Mouse (Mus musculus) heart, embryonic 13.5 days (tissue): ENCODE data around the gene Wfdc12. TPM values are rescaled to one million over a fixed set of nuclear protein-coding genes. Genes with fewer than 3 reads are reported as not detected.

Experiments
- ATAC-seq: fragments of 200-750 bp; cut with Nextera tagmentation; 2 replicates; pipeline ENCODE4 v1.8.0; 2017; ENCODE audit warnings: moderate TSS enrichment; ENCODE audit not compliant: insufficient number of reproducible peaks, low FRiP score, low TSS enrichment; ENCODE audit errors: extremely low read depth
- H3K27ac ChIP-seq: fragments of 300-500 bp; sonication (generic); replicated peaks from 2 replicates; pipeline ENCODE4 v1.5.1; 2015; ENCODE audit warnings: moderate library complexity, mild to moderate bottlenecking, inconsistent platforms
- H3K27me3 ChIP-seq: fragments of 300-500 bp; sonication (generic); replicated peaks from 2 replicates; pipeline ENCODE4 v1.6.1; 2015; ENCODE audit warnings: mild to moderate bottlenecking, inconsistent platforms
- H3K36me3 ChIP-seq: fragments of 300-500 bp; sonication (generic); 2 replicates; pipeline ENCODE4 v1.6.1; 2015; ENCODE audit warnings: mild to moderate bottlenecking, inconsistent platforms
- H3K4me1 ChIP-seq: fragments of 300-500 bp; sonication (generic); 2 replicates; pipeline ENCODE4 v1.6.1; 2015; ENCODE audit warnings: inconsistent platforms
- H3K4me2 ChIP-seq: fragments of 300-500 bp; sonication (generic); 2 replicates; pipeline ENCODE4 v1.6.1; 2015; ENCODE audit warnings: inconsistent platforms, mild to moderate bottlenecking, moderate library complexity
- H3K4me3 ChIP-seq: fragments of 300-500 bp; sonication (generic); 2 replicates; pipeline ENCODE4 v1.5.1; 2015; ENCODE audit warnings: moderate library complexity, mild to moderate bottlenecking, inconsistent platforms
- H3K9ac ChIP-seq: fragments of 300-500 bp; sonication (generic); 2 replicates; pipeline ENCODE4 v1.6.1; 2015; ENCODE audit warnings: inconsistent platforms, mild to moderate bottlenecking, moderate library complexity
- H3K9me3 ChIP-seq: fragments of 300-500 bp; sonication (generic); 2 replicates; pipeline ENCODE4 v1.6.1; 2016; ENCODE audit warnings: inconsistent platforms
- WGBS: fragments of 180-500 bp; shearing (Covaris S2); methylation state at CpG from one replicate; pipeline ENCODE4 v1.1.7; 2015; ENCODE audit warnings: mixed read lengths; 5-methylcytosine and 5-hydroxymethylcytosine counted together
- polyA plus RNA-seq: library from polyadenylated mRNA; unstranded; fragments of >200 nt; fragmentation: Nextera tagmentation; extraction: Ambion mirVana; gene quantifications from 2 replicates; pipeline ENCODE4 v1.2.1, GENCODE M21; 2015

Wfdc12 gene
- polyA plus RNA-seq, 1 experiment from 2014 or later, result not detected

DNA sequence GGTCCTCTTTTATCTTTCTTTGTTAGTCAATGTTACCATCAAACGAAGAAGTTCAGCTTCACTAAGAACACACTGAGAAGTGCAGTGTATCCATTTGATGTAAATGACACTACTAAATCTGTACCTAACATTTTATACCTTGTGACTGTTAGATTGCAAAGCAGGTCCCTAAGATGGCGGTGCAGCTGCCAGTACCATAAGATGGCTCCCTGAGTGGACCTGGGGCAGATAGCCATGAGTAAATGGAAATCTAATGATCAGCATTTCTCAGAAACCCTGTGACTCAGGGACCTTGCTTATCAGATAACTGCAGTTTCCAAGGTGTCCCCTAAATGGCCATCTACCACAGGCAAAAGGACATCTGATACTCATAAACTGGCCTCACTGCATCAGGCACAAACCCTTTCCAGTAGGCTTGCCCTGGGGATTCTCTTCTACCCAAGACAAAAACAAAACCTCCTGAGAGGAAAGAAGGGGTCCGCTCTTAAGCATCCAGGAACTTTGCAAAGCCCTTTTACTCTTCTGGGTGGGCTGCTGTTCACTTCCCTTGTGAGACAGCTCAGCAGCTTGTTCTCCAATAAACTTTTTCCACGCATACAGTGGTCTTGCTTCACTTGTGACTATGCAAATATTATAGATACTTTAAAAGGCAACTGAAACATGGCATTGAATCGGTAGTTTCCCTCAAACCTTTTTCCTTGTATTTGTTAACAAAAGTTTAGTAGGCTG, 5.7 kb upstream of the Wfdc12 start:
- Histone ChIP-seq H3K27me3 (no peaks in the 10 kb centered on the region), H3K36me3 (no peaks in the 10 kb centered on the region), H3K9ac (no peak overlapping the region), H3K9me3 (no peaks in the 10 kb centered on the region), H3K27ac (no peak overlapping the region), H3K4me3 (no peak overlapping the region), H3K4me2 (no peak overlapping the region), H3K4me1 (no peaks in the 10 kb centered on the region)
- ATAC-seq, result no peak
- 81% methylated on average over 5 of the region's 5 CpGs for WGBS

DNA sequence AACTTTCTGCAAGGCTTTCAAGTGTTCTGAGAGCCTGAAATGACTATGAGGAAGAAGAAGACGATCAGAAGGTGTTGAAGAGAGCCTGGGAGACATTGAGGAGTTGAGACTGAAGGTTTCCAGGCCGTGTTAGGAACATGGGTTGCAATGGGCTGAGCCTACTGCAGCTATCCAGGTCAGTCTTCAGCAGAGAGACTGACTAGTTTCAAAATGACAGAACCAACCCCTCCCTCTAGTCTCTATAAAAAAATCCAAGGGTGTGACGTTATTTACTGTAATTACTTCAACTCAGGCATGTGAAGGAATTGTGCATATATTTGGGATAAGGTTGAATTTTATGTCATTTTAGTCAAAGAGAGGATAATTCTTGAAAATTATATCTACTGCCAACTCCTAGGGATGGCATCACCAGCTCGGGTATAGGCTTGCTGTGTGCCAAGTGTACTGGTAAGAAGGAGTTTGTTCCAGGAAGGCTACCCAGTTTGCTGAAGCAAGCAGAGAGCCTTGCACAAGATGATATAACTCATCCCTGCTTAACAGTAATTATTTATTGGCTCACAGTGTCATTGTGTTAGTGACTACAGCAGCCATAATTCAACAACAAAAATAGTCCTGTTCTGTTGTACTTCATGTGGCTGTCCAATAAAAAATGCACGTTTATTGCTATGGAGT, 4.7 kb upstream of the Wfdc12 start:
- H3K27me3 ChIP-seq, result no peaks in the 10 kb centered on the region
- H3K9ac ChIP-seq, result no peak overlapping the region
- no peak overlapping the region for H3K27ac ChIP-seq
- no peak overlapping the region for H3K4me3 ChIP-seq
- H3K4me1 ChIP-seq, result no peaks in the 10 kb centered on the region
- H3K36me3 ChIP-seq, result no peaks in the 10 kb centered on the region
- WGBS, result 60% methylated on average over 5 of the region's 5 CpGs
- ATAC-seq, result no peak
- no peaks in the 10 kb centered on the region for H3K9me3 ChIP-seq
- no peak overlapping the region for H3K4me2 ChIP-seq

DNA sequence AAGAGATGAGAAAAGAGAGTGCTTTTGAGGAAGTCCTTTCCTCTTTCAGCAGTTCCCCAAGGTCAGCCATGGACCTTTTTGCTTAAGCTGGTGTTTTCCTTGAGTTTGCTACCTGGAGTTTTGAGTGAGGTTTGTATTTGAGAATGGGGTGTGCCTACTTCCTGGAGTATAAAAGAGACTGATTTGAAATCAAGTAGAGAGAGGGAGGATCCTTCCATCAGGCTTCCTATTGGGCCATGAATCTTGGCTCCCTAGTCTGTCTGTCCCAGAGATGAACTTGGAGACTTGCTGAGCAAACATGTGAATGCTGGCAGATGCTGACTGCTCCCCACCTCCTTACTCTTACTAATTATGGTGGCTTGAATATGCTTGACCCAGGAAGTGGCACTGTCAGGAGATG, 1.9 kb upstream of the Wfdc12 start:
- no peak overlapping the region for H3K27ac ChIP-seq
- H3K4me1 ChIP-seq, result no peaks in the 10 kb centered on the region
- H3K9ac ChIP-seq, result no peak overlapping the region
- H3K27me3 ChIP-seq, result 0 out of 2 replicates have a peak, but pooled peaks cover 10% of the 10 kb centered on the region
- no peaks in the 10 kb centered on the region for H3K36me3 ChIP-seq
- H3K4me3 ChIP-seq, result no peak overlapping the region
- H3K4me2 ChIP-seq, result no peak overlapping the region
- no peak for ATAC-seq
- H3K9me3 ChIP-seq, result no peaks in the 10 kb centered on the region

DNA sequence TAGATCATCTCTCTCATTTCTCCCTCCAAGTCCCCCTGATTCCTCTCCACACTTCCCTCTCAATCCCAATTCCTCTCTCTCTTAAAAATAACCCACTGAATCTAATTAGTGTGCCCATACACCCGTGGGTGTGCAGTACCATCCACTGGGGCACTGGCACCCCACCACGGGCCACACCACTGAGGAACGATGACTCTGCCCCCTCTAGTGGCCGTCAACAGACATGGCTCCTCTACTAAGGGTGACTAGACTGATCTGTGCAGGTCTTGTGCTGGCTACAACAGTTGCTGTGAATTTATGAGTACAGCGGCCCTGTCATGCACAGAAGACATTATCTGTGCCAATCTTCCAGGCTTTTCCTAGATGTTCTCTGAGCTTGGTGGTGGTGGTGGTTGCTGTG, 1.7 kb downstream of the Wfdc12 start:
- H3K4me1 ChIP-seq, result no peaks in the 10 kb centered on the region
- H3K36me3 ChIP-seq, result no peaks in the 10 kb centered on the region
- ATAC-seq, result no peak
- no peak overlapping the region for H3K27ac ChIP-seq
- H3K4me3 ChIP-seq, result no peak overlapping the region
- 0 out of 2 replicates have a peak, but pooled peaks cover 10% of the 10 kb centered on the region for H3K27me3 ChIP-seq
- H3K4me2 ChIP-seq, result no peak overlapping the region
- H3K9ac ChIP-seq, result no peak overlapping the region
- 24% methylated on average over 5 of the region's 5 CpGs for WGBS
- H3K9me3 ChIP-seq, result no peaks in the 10 kb centered on the region

DNA sequence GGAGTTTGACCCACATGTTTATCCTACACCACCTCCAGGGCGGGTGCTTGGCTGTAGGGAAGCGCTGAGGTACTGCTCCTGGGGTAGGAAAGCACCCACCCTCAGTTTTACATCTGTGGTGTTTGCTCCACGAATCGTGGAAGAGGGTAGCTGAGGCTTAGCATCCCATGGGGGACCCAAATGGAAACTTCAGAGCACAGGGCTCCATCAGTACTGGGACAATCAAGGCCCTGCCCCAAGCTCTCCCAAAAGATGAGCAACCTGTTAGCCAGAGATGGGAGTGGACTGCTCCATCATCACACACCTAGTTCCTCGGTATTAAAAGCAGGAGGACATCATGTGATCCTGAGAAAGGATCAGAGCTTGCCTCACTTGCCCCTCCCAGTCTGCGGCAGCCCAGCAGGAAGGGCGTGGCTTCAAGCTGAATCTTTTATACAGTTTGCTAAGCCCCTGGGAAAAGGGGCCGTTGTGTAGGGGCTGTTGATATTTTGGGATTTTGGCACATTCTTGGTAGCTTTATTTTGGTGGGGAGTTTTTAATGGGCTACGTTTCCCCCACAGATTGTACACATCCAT, 6.2 kb downstream of the Wfdc12 start:
- no peak overlapping the region for H3K9ac ChIP-seq
- WGBS, result 38% methylated on average over 9 of the region's 9 CpGs

DNA sequence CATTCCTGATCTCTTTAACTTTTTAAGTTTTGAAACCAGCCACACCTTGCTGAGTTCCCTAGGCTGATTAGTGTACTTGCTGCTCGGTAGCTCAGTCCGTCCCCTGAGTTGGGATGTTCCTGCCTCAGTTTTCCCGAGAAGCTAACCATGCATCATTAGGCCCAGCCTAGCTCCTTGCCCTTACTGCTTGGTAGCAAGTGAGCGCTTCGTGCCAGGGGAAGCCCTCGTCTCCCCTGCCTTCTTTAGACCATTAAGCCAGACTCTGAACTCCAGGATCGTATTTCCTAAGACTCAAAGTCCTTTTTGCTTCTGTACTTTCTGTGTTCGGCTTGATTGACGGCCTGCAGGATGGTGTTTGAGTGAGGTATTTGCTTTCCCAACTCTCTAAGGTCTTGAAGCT, 7.1 kb downstream of the Wfdc12 start:
- ATAC-seq, result no peak
- Histone ChIP-seq H3K4me2 (no peak overlapping the region), H3K4me1 (no peaks in the 10 kb centered on the region), H3K27ac (no peak overlapping the region), H3K27me3 (peaks cover 35% of the 10 kb centered on the region), H3K9ac (no peak overlapping the region), H3K9me3 (no peaks in the 10 kb centered on the region), H3K4me3 (no peak overlapping the region), H3K36me3 (no peaks in the 10 kb centered on the region)
- 74% methylated on average over 9 of the region's 9 CpGs for WGBS

More for the DNA sequence above, 6.2 kb downstream of the Wfdc12 start:
- Histone ChIP-seq H3K4me2 (no peak overlapping the region), H3K4me3 (no peak overlapping the region), H3K4me1 (no peaks in the 10 kb centered on the region), H3K27ac (no peak overlapping the region), H3K9me3 (no peaks in the 10 kb centered on the region), H3K27me3 (peaks cover 31% of the 10 kb centered on the region), H3K36me3 (no peaks in the 10 kb centered on the region)
- no peak for ATAC-seq

DNA sequence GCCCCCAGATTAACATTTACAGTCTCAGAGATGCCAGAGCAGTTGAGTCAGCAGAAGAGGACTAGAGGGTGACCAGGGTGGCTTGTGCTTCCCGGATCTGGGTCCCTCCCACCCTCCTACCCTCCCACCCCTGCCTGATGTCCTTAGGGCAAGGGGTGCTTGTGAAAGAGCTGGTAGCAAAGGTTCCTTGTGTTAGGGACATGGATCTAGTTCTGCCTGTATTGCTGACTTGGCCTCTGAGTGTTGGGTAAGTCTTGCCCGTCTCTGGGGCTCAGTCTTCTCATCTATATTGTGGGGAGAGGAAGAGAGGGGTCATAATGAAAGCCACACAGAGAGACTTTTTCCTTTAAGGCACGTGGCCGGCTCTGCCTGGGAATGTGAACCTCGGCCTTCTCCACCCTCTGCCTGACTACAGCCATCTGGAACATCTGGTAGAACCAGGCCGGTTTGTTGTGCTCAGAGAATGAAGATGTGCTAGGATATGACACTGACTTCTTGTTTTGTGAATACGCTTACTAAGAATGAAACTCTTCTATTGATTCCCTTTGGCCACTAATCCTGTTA, 7.6 kb downstream of the Wfdc12 start, which contains the start of gene Wfdc5:
TSS of gene Wfdc5 (minus strand) at position 51 of the 564 bp plus-strand sequence.
- ATAC-seq, result no peak

DNA sequence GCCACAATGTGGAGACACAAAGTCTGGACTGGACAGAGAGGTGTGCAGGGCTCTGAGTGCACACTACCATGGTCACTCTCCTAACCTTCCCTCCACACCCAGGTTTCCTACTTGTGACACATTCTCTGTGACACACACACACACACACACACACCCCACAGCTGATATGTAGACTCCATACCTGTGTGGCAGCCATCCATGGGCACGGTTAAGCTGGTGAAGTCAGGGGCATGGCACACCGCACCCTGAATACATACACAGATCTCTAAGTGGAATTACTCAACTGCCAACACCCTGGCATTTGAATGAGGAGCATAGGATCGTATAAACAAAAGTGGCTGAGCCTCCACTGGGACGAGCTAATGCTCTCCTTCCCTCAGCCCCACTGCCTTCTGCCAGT, 9.6 kb downstream of the Wfdc12 start:
- H3K27me3 ChIP-seq, result peaks cover 51% of the 10 kb centered on the region

More for the DNA sequence above, 7.6 kb downstream of the Wfdc12 start, which contains the start of gene Wfdc5:
- H3K36me3 ChIP-seq, result no peaks in the 10 kb centered on the region
- peaks cover 38% of the 10 kb centered on the region for H3K27me3 ChIP-seq
- H3K9ac ChIP-seq, result no peak within 1 kb of the TSS
- 66% methylated on average over 7 of the region's 7 CpGs for WGBS
- H3K27ac ChIP-seq, result no peak within 1 kb of the TSS
- H3K4me3 ChIP-seq, result no peak within 1 kb of the TSS
- no peak within 1 kb of the TSS for H3K4me2 ChIP-seq
- H3K9me3 ChIP-seq, result no peaks in the 10 kb centered on the region
- no peaks in the 10 kb centered on the region for H3K4me1 ChIP-seq

DNA sequence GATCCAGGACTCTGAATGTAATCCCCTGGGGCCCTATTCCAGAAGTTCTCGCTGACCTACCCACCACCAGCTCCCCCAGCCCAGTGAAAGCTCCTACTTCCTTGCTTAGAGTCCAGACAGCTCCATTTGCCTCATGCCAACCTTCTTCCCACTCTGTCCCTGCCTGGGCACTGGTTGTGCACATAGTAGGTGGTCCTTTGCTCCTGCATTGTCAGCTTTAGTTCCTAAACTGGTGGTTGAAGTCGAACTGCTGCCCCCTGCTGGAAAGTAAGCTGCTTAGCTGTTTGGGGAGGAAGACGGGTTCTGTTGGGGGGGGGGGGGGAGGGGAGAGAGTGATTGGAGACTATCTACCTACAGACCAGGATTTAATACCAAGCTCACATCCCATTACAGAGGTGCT, 10.3 kb downstream of the Wfdc12 start:
- Histone ChIP-seq H3K36me3 (no peaks in the 10 kb centered on the region), H3K9me3 (no peaks in the 10 kb centered on the region), H3K4me1 (no peaks in the 10 kb centered on the region; the same call in 1 of the 2 replicates), H3K4me3 (no peak overlapping the region), H3K4me2 (no peak overlapping the region), H3K27ac (no peak overlapping the region), H3K27me3 (peaks cover 51% of the 10 kb centered on the region), H3K9ac (no peak overlapping the region)
- no peak for ATAC-seq
- WGBS, result 40% methylated on average over 3 of the region's 3 CpGs

More for the DNA sequence above, 9.6 kb downstream of the Wfdc12 start:
- no peak for ATAC-seq
- no peak overlapping the region for H3K4me3 ChIP-seq
- H3K9me3 ChIP-seq, result no peaks in the 10 kb centered on the region
- no peak overlapping the region for H3K27ac ChIP-seq
- no peaks in the 10 kb centered on the region for H3K36me3 ChIP-seq
- H3K4me1 ChIP-seq, result no peaks in the 10 kb centered on the region
- WGBS, result 82% methylated on average over 4 of the region's 4 CpGs
- no peak overlapping the region for H3K4me2 ChIP-seq
- H3K9ac ChIP-seq, result no peak overlapping the region

DNA sequence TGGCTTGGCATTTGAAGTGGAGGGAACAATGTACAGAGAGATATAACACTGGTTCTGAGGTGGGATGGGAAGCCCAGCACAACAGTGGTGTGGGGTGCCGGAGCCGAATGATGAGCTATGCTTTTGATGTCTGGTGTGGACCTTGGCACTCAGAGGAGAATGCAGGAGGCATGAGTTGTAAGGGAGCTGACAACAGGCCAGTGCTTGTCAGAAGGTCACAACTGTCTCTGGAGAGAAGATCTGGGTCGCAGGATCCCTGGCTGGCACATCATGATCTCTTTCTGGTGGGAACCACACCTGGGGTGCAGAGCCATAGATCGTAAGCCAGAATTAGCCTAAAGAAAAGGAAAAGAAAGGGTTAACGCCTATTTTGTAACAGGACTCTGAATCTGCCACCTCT, 12.6 kb downstream of the Wfdc12 start:
- H3K9me3 ChIP-seq, result no peaks in the 10 kb centered on the region
- H3K27me3 ChIP-seq, result peaks cover 54% of the 10 kb centered on the region
- H3K4me3 ChIP-seq, result no peak overlapping the region
- WGBS, result 82% methylated on average over 5 of the region's 5 CpGs
- no peak overlapping the region for H3K27ac ChIP-seq
- H3K4me1 ChIP-seq, result peaks cover 19% of the 10 kb centered on the region
- no peak overlapping the region for H3K4me2 ChIP-seq
- no peak overlapping the region for H3K9ac ChIP-seq
- no peaks in the 10 kb centered on the region for H3K36me3 ChIP-seq
- no peak for ATAC-seq

DNA sequence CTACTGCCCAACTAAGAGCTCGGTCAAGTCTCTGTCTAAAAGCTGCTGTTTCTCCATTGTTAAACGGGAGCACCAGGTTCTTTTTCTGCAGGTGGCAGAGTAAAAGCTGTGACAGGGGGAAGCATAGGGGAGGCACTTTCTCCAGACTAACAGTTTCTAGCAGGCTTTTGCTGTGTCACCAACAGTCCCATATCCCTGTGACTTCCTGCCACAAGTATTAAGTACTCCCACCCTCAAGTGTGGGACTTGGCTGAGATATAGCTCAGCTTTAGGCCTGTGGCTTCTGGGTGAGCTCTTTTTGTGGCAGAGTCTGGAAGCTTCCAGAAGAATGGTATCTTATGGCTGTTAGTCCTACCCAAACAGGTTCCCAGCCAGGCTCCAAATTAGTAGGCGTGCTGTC, 14.6 kb downstream of the Wfdc12 start:
- H3K27ac ChIP-seq, result no peak overlapping the region
- peaks cover 53% of the 10 kb centered on the region for H3K27me3 ChIP-seq
- no peaks in the 10 kb centered on the region for H3K9me3 ChIP-seq
- ATAC-seq, result no peak
- H3K36me3 ChIP-seq, result no peaks in the 10 kb centered on the region
- no peak overlapping the region for H3K9ac ChIP-seq
- no peak overlapping the region for H3K4me3 ChIP-seq
- WGBS, result 68% methylated on average over 3 of the region's 3 CpGs
- H3K4me2 ChIP-seq, result no peak overlapping the region
- H3K4me1 ChIP-seq, result peaks cover 28% of the 10 kb centered on the region
